Mouse (Mus musculus): ENCODE data around the gene Scd2.

- no peak for TF ChIP-seq CTCF (IDR thresholded peaks at IDR 0.05; ENCODE audit: extremely low read depth, insufficient read length, insufficient replicate concordance, low read depth, low read length)
- no peak for TF ChIP-seq POLR2A (IDR thresholded peaks at IDR 0.05; ENCODE audit: low read depth, low read length)
Observed at GRCm38 (mm10) chr19:44309351-44310154, 16.1 kb downstream of the Scd2 start.

All from small intestine, adult 2 months (tissue).